ENCODE assay signal across 8 mouse cellular contexts in genomic region chr6:135087721-135088451, GRCm38 (mm10). TPM values are rescaled to one million over a fixed set of nuclear protein-coding genes. Genes with fewer than 3 reads are reported as not detected.
DNase-seq lines count a peak whose midpoint lies in the region; ATAC-seq and TF ChIP-seq lines count a peak whose summit lies in the region.

No protein-coding gene starts in this region.

- no peaks in the 10 kb centered on the region; the same call in 1 of the 2 replicates for H3K27me3 ChIP-seq in E14TG2a.4 (ENCODE audit: insufficient read depth, low read length)
- H3K27me3 ChIP-seq in forebrain, embryonic 13.5 days = no peaks in the 10 kb centered on the region
- no peaks in the 10 kb centered on the region for H3K27me3 ChIP-seq in liver, postnatal 0 days (ENCODE audit: insufficient read depth, low read length)
- H3K27me3 ChIP-seq in neural tube, embryonic 15.5 days (replicated peaks) = peaks cover 4% of the 10 kb centered on the region; the same call in 1 of the 2 replicates

- TF ChIP-seq EP300 in liver, postnatal 0 days (IDR thresholded peaks at IDR 0.05; ENCODE audit: low read depth) = no peak

- 21% methylated on average over 19 of the region's 19 CpGs for WGBS in forebrain, embryonic 13.5 days
- 20% methylated on average over 19 of the region's 19 CpGs for WGBS in liver, postnatal 0 days (ENCODE audit: insufficient replicate concordance)
- 22% methylated on average over 19 of the region's 19 CpGs for WGBS in neural tube, embryonic 15.5 days

- peaks cover 4% of the 10 kb centered on the region; the same call in 1 of the 2 replicates for H3K36me3 ChIP-seq in E14TG2a.4 (ENCODE audit: insufficient read depth, low read length)
- no peaks in the 10 kb centered on the region for H3K36me3 ChIP-seq in forebrain, embryonic 13.5 days (ENCODE audit: poor library complexity, severe bottlenecking)
- H3K36me3 ChIP-seq in liver, postnatal 0 days (replicated peaks; ENCODE audit: insufficient read depth, low read length) = no peaks in the 10 kb centered on the region
- no peaks in the 10 kb centered on the region for H3K36me3 ChIP-seq in neural tube, embryonic 15.5 days

- H3K9me3 ChIP-seq in E14TG2a.4 (ENCODE audit: low read length) = no peaks in the 10 kb centered on the region
- H3K9me3 ChIP-seq in forebrain, embryonic 13.5 days (replicated peaks) = no peaks in the 10 kb centered on the region
- H3K9me3 ChIP-seq in liver, postnatal 0 days (ENCODE audit: low read length) = no peaks in the 10 kb centered on the region
- H3K9me3 ChIP-seq in neural tube, embryonic 15.5 days (replicated peaks) = no peaks in the 10 kb centered on the region

- intact Hi-C loops in heart, postnatal 10 days (cut with DNase I) = loop anchor here (1.0 to 5.0 kb wide), 6 partner anchors 56 to 314 kb away; partner anchors contain the start of gene Ddx47

- H3K4me3 ChIP-seq in E14TG2a.4 (replicated peaks; ENCODE audit: low read length) = no peak overlapping the region
- no peak overlapping the region for H3K4me3 ChIP-seq in forebrain, embryonic 13.5 days
- H3K4me3 ChIP-seq in liver, postnatal 0 days (ENCODE audit: low read depth, low read length) = no peak overlapping the region
- H3K4me3 ChIP-seq in neural tube, embryonic 15.5 days (replicated peaks) = peak overlapping the region; percentile 24

- peak; percentile 62 for DNase-seq in c-Kit-positive CD71-positive TER-119-positive erythroid progenitor cells, embryonic 14.5 days (ENCODE audit: low spot score)
- peak; percentile 83 to 91 for DNase-seq in heart, postnatal 10 days
- peak; percentile 92 to 93 for DNase-seq in kidney, postnatal 4 days
- peak; percentile 81 for DNase-seq in liver, postnatal 0 days
- peak; percentile 89 for DNase-seq in testis, postnatal 10 days (ENCODE audit: low spot score)

- H3K4me2 ChIP-seq in forebrain, embryonic 13.5 days = peak overlapping the region; percentile 41
- peak overlapping the region; percentile 26 for H3K4me2 ChIP-seq in liver, postnatal 0 days (ENCODE audit: low read depth, low read length)
- H3K4me2 ChIP-seq in neural tube, embryonic 15.5 days = peak overlapping the region; percentile 49

- ATAC-seq in forebrain, embryonic 13.5 days = peak; percentile 91
- peak; percentile 74 for ATAC-seq in liver, postnatal 0 days
- peak; percentile 85 for ATAC-seq in neural tube, embryonic 15.5 days (ENCODE audit: low FRiP score)

- TF ChIP-seq CTCF in E14TG2a.4 (conservative IDR thresholded peaks at IDR 0.05; ENCODE audit: low read length) = peak; percentile 89
- peak; percentile 91 for TF ChIP-seq CTCF in liver, postnatal 0 days (IDR thresholded peaks at IDR 0.05; ENCODE audit: low read depth)

- peaks cover 25% of the 10 kb centered on the region for H3K4me1 ChIP-seq in E14TG2a.4 (replicated peaks; ENCODE audit: low read depth, low read length)
- H3K4me1 ChIP-seq in forebrain, embryonic 13.5 days = peaks cover 7% of the 10 kb centered on the region
- H3K4me1 ChIP-seq in liver, postnatal 0 days (ENCODE audit: insufficient read depth) = no peaks in the 10 kb centered on the region
- peaks cover 9% of the 10 kb centered on the region for H3K4me1 ChIP-seq in neural tube, embryonic 15.5 days

- H3K27ac ChIP-seq in forebrain, embryonic 13.5 days = no peak overlapping the region
- H3K27ac ChIP-seq in liver, postnatal 0 days (ENCODE audit: low read depth) = no peak overlapping the region
- peak overlapping the region; percentile 33; the same call in 1 of the 2 replicates for H3K27ac ChIP-seq in neural tube, embryonic 15.5 days (replicated peaks)

- 0 out of 2 replicates have a peak overlapping the region, but pooled peaks have one; percentile 34 for H3K9ac ChIP-seq in forebrain, embryonic 13.5 days
- H3K9ac ChIP-seq in liver, postnatal 0 days (replicated peaks) = no peak overlapping the region
- no peak overlapping the region; the same call in 1 of the 2 replicates for H3K9ac ChIP-seq in neural tube, embryonic 15.5 days (replicated peaks)

RNA-seq across cellular contexts. Expression of gene Gprc5a, which starts 22.4 kb away (rescaled TPM):
- 0.45 and 0.53 TPM in 2 replicates for polyA plus RNA-seq in forebrain, embryonic 13.5 days (2015; fragmentation: Nextera tagmentation; extraction: Ambion mirVana)
- 1 to 10 TPM; 2.5 to 4.0 TPM for total RNA-seq in heart, postnatal 10 days (2021)
- polyA plus RNA-seq in liver, postnatal 0 days (2015; fragmentation: Nextera tagmentation; extraction: Ambion mirVana) = 0.21 and 0.32 TPM in 2 replicates
- 0.40 and 3.3 TPM in 2 replicates for polyA plus RNA-seq in neural tube, embryonic 15.5 days (2015; fragmentation: Nextera tagmentation; extraction: Ambion mirVana)

RNA-seq across cellular contexts. Expression of gene Gprc5d, which starts 30.2 kb away (rescaled TPM):
- polyA plus RNA-seq in forebrain, embryonic 13.5 days (2015; fragmentation: Nextera tagmentation; extraction: Ambion mirVana) = not detected in 2 replicates
- total RNA-seq in heart, postnatal 10 days (2021) = under 1 TPM in 1 of 2 experiments, not detected in 1; 0.25 TPM
- polyA plus RNA-seq in liver, postnatal 0 days (2015; fragmentation: Nextera tagmentation; extraction: Ambion mirVana) = 0.11 and 0.13 TPM in 2 replicates
- not detected in 2 replicates for polyA plus RNA-seq in neural tube, embryonic 15.5 days (2015; fragmentation: Nextera tagmentation; extraction: Ambion mirVana)
